Mouse (Mus musculus) monocyte, adult 59 days (primary cell): ENCODE data around the gene Bcl2l11. TPM values are rescaled to one million over a fixed set of nuclear protein-coding genes. Genes with fewer than 3 reads are reported as not detected.

Source experiments
- total RNA-seq, 2 experiments: library from RNA; stranded (reverse); gene quantifications; one replicate each; pipeline ENCODE4 v1.2.4; 2023

The Bcl2l11 gene
- 100 to 1,000 TPM; 165 to 167 TPM for total RNA-seq

GRCm38 (mm10) chr2:128125635-128126470, at the start of gene Bcl2l11:
Gene Bcl2l11, plus strand, starts transcription at chr2:128126038.

